Mouse (Mus musculus): ENCODE measurements at regions not wholly inside any gene's neighbourhood (a gene's known extent, or its start where the extent isn't known, plus 50 kb on each side); places are given as distances from the start of the nearest gene placed in this dataset.

DNA sequence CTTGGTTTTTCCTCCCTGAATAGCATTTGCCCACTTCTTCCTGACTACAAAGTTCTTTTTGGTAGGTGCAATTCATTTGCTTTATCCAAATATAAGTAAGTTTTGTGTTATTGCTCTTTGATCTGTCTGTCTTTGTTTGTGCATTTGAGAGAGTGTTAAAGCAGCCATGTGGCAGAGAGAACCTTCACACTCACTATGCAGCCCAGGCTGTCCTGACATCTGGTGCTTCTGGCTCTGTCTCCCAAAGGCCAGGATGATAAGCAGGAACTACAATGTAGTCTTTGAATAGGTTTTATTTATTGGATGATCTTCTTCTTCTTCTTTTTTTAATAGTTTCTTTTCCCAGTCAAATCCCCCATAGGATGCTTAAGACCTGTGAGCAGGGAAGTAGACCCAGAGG, 726.7 kb downstream of the Gm10283 start:
- DNase-seq (ENCODE audit: low spot score in 2 of 2) = peak; percentile 8 to 26
- no peak overlapping the region for H3K4me3 ChIP-seq
- TF ChIP-seq CTCF (conservative IDR thresholded peaks at IDR 0.05) = no peak
- H3K27ac ChIP-seq = no peak overlapping the region

- no peak for TF ChIP-seq CTCF (conservative IDR thresholded peaks at IDR 0.05)
- Histone ChIP-seq H3K4me3 (no peak overlapping the region), H3K27ac (no peak overlapping the region)
- no peak for DNase-seq (ENCODE audit: low spot score in 2 of 2)
Measured at GRCm38 (mm10) chr8:59768146-59768545, 734.9 kb downstream of the Gm10283 start.

Measured in layer of hippocampus, adult 2 months (tissue).